Mouse (Mus musculus): ENCODE data around the gene Ccar1.
"Not testable (repeated sequence)": the region's sequence is repeated elsewhere in the genome, so short reads cannot be mapped to it uniquely, and the experiment has no call there.

The Ccar1 gene

DNA sequence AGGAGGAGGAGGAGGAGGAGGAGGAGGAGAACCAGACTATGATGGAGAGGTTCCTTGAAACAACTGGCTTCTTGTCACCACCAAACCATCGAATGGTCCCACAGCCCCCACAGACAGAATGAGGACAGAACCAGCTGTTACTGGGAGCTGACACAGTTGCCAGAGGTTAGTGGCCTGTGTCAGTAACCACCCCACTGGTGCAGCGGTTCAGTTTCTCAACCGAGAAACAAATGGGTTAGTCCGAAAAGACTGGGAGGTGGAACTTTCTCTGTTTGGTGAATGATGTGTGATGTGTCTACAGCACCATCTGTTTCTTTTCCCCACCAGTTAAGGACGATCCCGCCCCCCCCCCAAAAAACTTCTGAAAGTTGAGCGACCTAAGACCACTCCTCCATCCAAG lies 67.2 kb downstream of the Ccar1 start:
- DNase-seq (ENCODE audit: low spot score) = no peak

DNA sequence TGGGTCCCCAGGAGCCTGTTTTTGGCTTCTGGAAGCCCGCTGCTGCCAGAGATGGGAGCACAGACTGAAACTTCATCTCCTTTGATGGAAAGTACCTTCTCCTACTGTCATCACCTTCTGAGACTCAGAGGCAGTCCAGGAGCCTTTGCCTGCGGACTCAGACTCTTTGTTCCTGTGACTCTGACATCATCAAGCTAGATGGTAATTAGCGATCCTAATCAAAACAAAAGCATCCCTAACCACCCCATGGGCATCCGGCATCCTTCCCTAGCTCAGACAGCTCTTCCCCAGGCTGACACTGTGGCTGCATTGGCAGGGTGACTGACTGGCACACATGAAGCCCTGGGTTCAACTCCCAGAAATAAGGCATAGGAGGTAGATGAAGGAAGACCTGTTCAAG lies 69.4 kb downstream of the Ccar1 start:
- no peak for DNase-seq (ENCODE audit: low spot score)

DNA sequence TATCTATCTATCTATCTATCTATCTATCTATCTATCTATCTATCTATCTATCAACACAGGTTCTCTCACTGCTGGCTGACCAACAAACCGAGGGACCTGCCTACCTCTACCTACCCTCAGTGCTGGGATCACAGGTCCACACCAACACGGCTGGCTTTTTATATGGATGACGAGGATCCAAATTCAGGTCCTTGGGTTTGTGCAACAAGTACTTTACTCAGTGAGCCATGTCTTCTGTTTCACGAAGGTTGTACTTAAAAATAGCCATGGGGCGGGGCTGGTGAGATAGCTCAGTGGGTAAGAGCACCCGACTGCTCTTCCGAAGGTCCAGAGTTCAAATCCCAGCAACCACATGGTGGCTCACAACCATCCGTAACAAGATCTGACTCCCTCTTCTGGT lies 71.5 kb downstream of the Ccar1 start:
- DNase-seq (ENCODE audit: low spot score) = not testable (repeated sequence)

DNA sequence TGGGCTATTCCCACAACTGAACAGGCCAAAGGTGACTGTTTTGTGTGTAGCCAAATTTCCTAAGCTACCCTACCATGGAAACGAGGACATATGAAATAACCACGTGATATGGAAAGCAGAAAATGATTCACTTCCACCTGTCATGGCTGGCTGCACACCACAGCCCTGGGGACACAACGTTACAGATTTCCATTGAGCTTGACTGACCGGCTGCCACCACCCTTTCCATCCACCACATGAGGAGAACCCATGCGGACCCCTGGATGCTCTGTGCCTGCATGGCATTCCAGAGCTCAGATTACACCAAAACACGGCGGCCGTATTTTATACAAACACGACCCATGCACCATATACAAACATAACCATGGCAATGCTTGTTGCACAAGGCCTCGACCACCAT lies 78.6 kb downstream of the Ccar1 start:
- DNase-seq (ENCODE audit: low spot score) = no peak

DNA sequence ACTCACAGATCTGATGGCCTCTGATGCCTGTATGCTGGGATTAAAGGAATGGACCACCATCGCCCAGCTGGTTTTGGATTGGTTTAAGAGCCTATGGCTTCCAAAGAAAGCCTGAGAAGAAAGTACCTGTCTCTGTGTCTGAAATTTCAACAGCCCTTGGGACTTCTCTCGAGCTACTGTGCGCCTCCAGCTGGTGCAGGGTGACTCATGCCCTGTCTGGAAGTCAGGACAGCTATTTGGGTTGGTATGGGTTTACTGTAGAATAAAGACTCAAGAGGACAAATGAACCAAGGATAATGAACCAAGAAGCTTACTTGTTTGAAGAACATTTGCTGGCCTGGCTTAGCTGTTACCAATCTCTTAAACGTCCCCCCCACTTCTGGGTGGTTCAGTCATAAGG lies 88.5 kb downstream of the Ccar1 start:
- no peak for DNase-seq (ENCODE audit: low spot score)

DNA sequence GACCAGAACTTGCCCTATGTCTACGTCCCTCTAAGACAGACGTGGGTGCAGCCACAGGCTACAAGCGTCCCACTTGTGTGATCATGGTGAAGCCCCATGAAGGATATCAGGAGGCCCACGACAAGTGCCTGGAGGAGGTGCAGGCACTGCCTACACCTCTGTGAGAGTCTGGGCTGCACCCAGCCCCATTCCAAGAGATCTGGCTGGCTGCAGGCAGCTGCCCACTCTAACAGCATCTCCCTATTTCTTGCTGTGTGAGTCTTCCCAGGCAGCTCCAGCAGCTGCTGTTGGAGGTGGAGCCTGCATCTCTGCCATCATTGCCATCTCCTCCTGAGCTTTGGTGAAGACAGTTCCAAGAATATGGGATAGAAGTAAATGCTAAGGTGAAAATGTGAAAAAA lies 89.7 kb downstream of the Ccar1 start:
- DNase-seq (ENCODE audit: low spot score) = no peak

Data from testis, postnatal 10 days (tissue).